Mouse (Mus musculus): ENCODE measurements around the gene Wnt11. TPM values are rescaled to one million over a fixed set of nuclear protein-coding genes. Genes with fewer than 3 reads are reported as not detected.

Wnt11 gene
- polyA plus RNA-seq, 1 experiment: 4.0 TPM

DNA sequence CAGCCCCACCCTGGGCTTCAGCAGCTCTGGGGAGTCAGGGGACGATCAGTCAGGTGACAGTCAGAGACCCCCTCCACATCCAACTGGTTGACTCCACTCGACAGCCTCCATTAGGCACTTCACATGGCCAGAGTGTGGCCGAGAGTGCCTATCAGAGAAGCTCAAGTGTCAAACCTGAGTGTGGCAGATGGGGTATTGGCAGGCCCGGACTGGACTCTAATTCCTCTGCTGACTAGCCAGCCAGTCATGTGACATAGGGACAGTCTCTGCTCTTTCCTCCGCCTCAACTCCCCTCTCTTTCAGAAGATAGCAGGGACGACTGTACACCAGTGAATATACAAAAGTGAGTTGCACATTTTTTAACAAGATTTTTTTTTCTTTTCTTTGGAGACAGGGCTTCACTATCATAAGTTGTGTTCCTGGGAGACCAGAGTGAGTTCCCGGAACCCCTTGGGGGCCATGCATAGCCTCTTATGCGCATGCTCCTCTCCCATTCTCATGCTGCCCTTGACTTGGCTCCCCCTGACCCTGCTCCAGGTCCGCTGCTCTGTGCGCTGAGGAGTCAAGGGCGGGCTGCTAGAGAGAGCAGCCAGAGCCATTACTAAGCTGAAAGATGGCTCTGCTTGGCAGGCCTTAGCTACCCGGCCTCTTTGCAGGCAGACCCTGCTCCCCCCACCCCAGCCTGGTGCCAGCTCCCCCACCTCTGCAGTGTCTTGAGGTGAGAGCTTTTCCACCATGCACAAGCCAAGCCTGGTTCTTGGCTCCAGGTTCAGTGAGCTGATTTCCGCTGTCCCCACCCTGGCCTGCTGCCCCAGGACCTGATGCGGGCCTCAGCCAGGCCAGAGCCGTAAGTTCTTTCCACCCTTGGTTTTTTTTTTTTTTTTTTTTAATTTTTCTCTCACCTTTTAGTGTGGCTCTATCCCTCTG lies 10.8 kb upstream of the Wnt11 start:
- no peak for TF ChIP-seq CTCF (IDR thresholded peaks at IDR 0.05; ENCODE audit: borderline replicate concordance, insufficient read depth, low read length)
- TF ChIP-seq POLR2A (IDR thresholded peaks at IDR 0.05; ENCODE audit: low read depth, low read length): no peak
- no peak overlapping the region for H3K27ac ChIP-seq (ENCODE audit: insufficient read depth, low read length)
- H3K4me1 ChIP-seq (ENCODE audit: control insufficient read depth, insufficient read depth, low read length): no peaks in the 10 kb centered on the region; the same call in 1 of the 2 replicates
- no peak overlapping the region for H3K4me3 ChIP-seq (ENCODE audit: insufficient read depth, low read length)

DNA sequence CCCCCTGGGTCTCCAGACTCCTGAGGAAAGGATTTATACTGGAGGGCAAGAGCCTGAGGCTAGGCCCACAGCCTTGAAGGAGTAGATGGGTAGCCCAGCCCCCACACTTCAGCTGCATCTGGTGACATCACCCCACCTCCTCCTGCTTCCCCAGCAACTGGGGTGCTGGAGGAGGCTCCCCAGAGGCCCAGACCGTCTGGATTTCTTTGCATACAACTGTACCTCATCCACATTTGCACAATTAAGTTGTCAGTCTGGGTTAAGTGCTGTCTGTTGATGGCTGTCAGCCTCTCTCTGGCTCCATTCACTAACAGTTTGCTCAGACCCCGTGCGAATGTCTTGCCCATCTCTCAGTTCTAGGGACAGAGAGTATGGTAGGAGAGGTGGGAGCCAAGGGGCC lies 6.9 kb upstream of the Wnt11 start:
- Histone ChIP-seq H3K4me1 (ENCODE audit: control insufficient read depth, insufficient read depth, low read length) (no peaks in the 10 kb centered on the region), H3K4me3 (ENCODE audit: insufficient read depth, low read length) (no peak overlapping the region), H3K27ac (ENCODE audit: insufficient read depth, low read length) (no peak overlapping the region)
- no peak for TF ChIP-seq POLR2A (IDR thresholded peaks at IDR 0.05; ENCODE audit: low read depth, low read length)

DNA sequence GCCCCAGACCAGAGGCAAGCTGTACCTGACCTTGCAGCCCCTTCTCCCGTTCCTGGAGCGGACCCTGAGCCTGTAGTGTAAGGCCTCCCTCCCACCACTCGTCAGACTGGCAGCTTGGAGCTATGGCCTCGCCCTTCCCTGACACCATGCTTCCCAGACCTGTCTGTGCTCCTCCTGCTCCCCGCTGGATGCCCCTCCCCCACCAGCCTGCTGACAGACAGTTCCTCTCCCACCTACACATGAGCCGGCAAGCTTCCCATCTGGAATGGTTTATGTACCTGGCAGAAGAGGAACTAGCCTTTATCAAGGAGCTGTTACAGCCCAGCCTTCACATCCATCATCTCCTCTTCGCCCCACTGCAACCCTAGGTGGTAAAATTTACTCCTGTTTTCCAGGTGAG lies 6.0 kb upstream of the Wnt11 start:
- Histone ChIP-seq H3K4me1 (ENCODE audit: control insufficient read depth, insufficient read depth, low read length) (no peaks in the 10 kb centered on the region), H3K27ac (ENCODE audit: insufficient read depth, low read length) (no peak overlapping the region), H3K4me3 (ENCODE audit: insufficient read depth, low read length) (no peak overlapping the region)
- TF ChIP-seq CTCF (IDR thresholded peaks at IDR 0.05; ENCODE audit: borderline replicate concordance, insufficient read depth, low read length): no peak
- no peak for TF ChIP-seq POLR2A (IDR thresholded peaks at IDR 0.05; ENCODE audit: low read depth, low read length)

DNA sequence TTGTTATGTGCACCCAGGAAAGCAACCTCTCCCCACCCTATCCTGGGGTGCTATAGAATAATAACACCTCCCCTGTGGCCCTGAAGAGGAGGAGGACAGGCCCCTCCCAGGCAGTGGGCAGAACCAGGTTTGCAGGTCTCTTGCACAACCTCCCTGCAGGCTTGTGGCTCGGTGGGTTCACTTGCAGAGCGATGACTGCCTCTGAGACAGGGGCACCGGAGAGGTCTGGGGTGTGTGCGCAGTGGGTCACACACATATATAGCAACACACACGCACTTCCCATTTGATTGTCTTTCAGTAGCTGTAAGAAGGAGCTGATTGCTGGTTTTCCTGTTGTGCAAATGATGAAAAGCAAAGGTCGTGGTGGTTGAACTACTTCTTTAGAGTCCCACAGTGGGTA lies 3.6 kb upstream of the Wnt11 start:
- no peak for TF ChIP-seq POLR2A (IDR thresholded peaks at IDR 0.05; ENCODE audit: low read depth, low read length)
- no peak for TF ChIP-seq CTCF (IDR thresholded peaks at IDR 0.05; ENCODE audit: borderline replicate concordance, insufficient read depth, low read length)
- Histone ChIP-seq H3K4me1 (ENCODE audit: control insufficient read depth, insufficient read depth, low read length) (no peaks in the 10 kb centered on the region), H3K27ac (ENCODE audit: insufficient read depth, low read length) (no peak overlapping the region)

DNA sequence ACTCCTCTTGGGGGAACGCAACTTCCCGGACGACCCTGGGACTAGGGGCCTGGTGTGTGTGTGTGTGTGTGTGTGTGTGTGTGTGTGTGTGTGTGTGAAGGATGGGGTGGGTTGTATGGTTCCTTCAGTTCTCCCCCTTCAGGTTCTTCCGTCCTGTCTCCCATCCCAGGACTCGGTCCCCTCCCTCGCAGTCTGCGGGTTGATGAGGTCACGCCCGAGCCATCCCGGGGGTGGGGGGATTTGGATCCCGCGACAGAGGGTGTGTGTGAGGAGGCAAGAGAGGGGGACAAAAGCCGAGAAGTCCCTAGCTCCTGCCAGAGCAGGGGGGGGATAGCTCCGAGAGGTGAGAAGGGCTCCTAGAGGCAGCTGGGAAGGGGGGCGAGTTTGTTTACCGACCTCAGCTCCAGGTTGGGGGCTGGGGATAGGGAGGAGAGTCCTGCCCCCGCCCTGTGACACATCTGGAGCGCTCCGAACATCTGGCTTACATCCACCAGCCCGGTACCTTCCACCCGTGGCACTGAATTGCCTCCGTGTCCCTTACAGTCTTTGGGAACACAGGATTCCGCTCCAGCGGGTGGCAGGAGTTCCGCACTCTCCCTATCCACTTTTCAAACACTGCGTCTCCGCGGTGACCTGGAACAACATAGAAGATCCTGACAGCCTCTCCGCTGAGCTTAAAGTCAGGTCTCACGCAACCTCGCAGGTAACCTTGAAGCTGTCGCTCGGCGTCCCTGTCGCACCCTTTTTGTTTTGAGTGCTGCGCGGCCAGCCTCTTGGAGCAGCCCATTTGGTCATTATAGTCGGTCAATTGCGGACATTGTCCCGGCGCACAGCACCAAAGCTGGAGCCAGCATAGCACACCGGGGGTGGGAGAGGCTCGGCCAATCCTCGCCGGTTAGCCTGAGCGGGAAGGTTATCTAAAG lies 868 bp downstream of the Wnt11 start:
- H3K4me1 ChIP-seq (ENCODE audit: control insufficient read depth, insufficient read depth, low read length): no peaks in the 10 kb centered on the region
- H3K4me3 ChIP-seq (ENCODE audit: insufficient read depth, low read length): peak overlapping the region; percentile 57

More for the DNA sequence above, 3.6 kb upstream of the Wnt11 start:
- H3K4me3 ChIP-seq (ENCODE audit: insufficient read depth, low read length): no peak overlapping the region

DNA sequence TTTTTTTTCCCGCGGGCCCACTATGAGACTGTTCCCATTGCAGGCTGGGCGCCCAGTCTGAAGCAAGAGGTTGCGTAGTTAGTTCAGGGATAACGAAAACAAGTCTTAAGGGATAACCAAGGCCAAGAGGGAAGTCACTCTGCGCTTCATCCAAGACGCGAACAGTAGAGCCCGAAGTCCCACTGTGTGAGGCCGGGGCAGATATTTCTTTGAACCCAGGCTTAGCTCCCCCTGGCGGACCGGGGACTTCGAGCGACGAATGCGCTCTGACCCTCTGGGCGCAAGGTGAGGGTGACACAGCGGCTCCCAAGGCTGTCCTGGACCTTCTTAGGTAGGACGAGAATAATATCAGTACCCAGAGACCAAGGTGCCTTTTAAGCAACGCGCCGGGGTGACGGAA lies 1.7 kb downstream of the Wnt11 start:
- no peaks in the 10 kb centered on the region for H3K4me1 ChIP-seq (ENCODE audit: control insufficient read depth, insufficient read depth, low read length)
- H3K27ac ChIP-seq (ENCODE audit: insufficient read depth, low read length): no peak overlapping the region
- H3K4me3 ChIP-seq (ENCODE audit: insufficient read depth, low read length): peak overlapping the region; percentile 57
- no peak for TF ChIP-seq POLR2A (IDR thresholded peaks at IDR 0.05; ENCODE audit: low read depth, low read length)
- peak; percentile 62 for TF ChIP-seq CTCF (IDR thresholded peaks at IDR 0.05; ENCODE audit: borderline replicate concordance, insufficient read depth, low read length)

More for the DNA sequence above, 868 bp downstream of the Wnt11 start:
- H3K27ac ChIP-seq (ENCODE audit: insufficient read depth, low read length): no peak overlapping the region
- no peak for TF ChIP-seq POLR2A (IDR thresholded peaks at IDR 0.05; ENCODE audit: low read depth, low read length)
- no peak for TF ChIP-seq CTCF (IDR thresholded peaks at IDR 0.05; ENCODE audit: borderline replicate concordance, insufficient read depth, low read length)

DNA sequence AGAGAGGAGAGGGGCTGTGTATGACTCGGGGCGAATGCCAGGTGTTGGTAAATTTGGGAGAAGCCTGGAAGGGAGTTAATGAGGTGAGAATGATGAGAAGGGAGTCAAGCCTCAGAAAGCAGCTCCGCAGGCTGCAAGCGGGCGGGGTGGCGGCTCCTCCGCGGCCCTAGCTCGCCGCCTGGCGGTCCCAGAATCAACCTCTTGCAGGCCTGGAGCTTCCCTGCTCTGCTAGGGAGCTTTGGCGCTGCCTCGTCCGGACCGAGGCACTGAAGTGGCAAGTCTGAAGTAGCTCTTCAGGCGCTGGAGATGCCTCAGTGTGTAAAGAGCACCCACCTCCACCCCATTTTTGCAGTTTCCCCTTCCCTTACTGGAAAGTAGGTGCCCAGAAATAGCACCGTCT lies 3.0 kb downstream of the Wnt11 start:
- TF ChIP-seq CTCF (IDR thresholded peaks at IDR 0.05; ENCODE audit: borderline replicate concordance, insufficient read depth, low read length): peak; percentile 19; the same call in 1 of the 2 replicates
- no peak for TF ChIP-seq POLR2A (IDR thresholded peaks at IDR 0.05; ENCODE audit: low read depth, low read length)
- no peaks in the 10 kb centered on the region for H3K4me1 ChIP-seq (ENCODE audit: control insufficient read depth, insufficient read depth, low read length)
- peak overlapping the region; percentile 44; the same call in 1 of the 2 replicates for H3K4me3 ChIP-seq (ENCODE audit: insufficient read depth, low read length)
- no peak overlapping the region for H3K27ac ChIP-seq (ENCODE audit: insufficient read depth, low read length)

DNA sequence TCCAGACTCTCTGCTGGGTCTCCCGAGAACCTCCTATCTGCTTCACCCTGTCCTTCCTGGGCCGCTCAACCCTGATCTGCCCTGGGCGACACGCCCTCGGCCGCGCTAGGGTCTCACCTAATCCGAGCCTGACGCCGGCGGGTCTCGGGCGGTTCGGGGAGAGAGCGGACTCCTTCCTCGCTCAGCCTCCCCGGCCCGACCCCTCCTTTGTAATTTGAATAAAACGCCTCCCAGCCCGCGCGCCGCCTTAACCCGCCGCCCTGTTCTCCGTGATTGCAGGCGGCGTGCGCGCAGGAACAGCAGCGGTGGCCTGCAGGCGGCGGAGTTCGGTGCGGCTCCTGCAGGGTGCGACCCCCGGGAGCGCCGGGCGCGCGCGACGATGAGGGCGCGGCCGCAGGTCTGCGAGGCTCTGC lies 3.8 kb downstream of the Wnt11 start:
- TF ChIP-seq CTCF (IDR thresholded peaks at IDR 0.05; ENCODE audit: borderline replicate concordance, insufficient read depth, low read length) (peak; percentile 33; the same call in 1 of the 2 replicates), POLR2A (IDR thresholded peaks at IDR 0.05; ENCODE audit: low read depth, low read length) (no peak)
- Histone ChIP-seq H3K27ac (ENCODE audit: insufficient read depth, low read length) (no peak overlapping the region), H3K4me3 (ENCODE audit: insufficient read depth, low read length) (peak overlapping the region; percentile 44)

DNA sequence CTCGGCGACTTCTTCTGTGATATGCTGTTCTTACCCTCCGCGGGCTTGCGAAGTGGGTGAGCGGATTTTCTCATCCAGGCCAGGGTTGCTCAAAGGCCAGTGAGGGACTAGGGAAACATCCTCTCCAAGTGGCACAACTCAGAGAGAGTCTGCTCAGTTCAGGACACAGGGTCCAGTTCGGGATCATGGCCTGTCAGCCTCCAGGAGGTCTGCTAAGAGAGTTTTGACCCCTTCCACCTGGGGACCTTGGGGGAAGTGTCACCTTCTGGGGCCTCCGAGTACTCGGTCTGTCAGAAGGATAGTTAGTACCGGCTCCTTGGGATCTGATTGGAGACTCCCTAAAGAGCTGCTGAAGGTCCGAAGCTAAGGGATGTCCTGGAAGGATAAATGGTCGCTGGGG lies 4.4 kb downstream of the Wnt11 start:
- H3K4me3 ChIP-seq (ENCODE audit: insufficient read depth, low read length): peak overlapping the region; percentile 44
- no peak overlapping the region for H3K27ac ChIP-seq (ENCODE audit: insufficient read depth, low read length)
- no peaks in the 10 kb centered on the region for H3K4me1 ChIP-seq (ENCODE audit: control insufficient read depth, insufficient read depth, low read length)
- TF ChIP-seq CTCF (IDR thresholded peaks at IDR 0.05; ENCODE audit: borderline replicate concordance, insufficient read depth, low read length) (no peak), POLR2A (IDR thresholded peaks at IDR 0.05; ENCODE audit: low read depth, low read length) (no peak)

More for the DNA sequence above, 3.8 kb downstream of the Wnt11 start:
- no peaks in the 10 kb centered on the region for H3K4me1 ChIP-seq (ENCODE audit: control insufficient read depth, insufficient read depth, low read length)
